Mouse (Mus musculus): ENCODE data around the gene Sde2. TPM values are rescaled to one million over a fixed set of nuclear protein-coding genes. Genes with fewer than 3 reads are reported as not detected.

Gene Sde2
- polyA plus RNA-seq, 1 experiment from 2014 or later: 49.0 TPM

DNA sequence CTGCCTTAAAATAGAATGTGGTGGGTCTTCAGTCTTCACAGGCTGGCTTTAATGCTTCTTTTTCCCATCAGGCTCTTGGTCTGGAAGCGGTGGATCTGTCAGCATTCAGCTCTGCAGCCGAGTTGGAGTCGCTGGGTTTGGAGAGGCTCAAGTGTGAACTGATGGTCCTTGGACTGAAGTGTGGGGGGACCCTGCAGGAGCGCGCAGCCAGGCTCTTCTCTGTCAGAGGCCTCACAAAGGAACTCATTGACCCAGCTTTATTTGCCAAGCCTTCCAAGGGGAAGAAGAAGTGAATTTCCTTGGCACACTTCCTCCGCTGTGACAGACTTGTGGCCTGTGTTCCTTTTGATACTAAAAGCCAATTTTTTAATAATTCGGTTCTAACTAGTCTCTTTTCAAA lies 15.1 kb downstream of the Sde2 start:
- no peak overlapping the region for H3K4me3 ChIP-seq (ENCODE audit: low read depth, low read length)
- no peak overlapping the region for H3K27ac ChIP-seq (ENCODE audit: low read depth, low read length)
- WGBS: 92% methylated on average over 7 of the region's 7 CpGs
- DNase-seq (ENCODE audit: low spot score) (no peak), ATAC-seq (replicated peaks; ENCODE audit: low FRiP score) (no peak)
- no peaks in the 10 kb centered on the region for H3K27me3 ChIP-seq (replicated peaks; ENCODE audit: control insufficient read depth, insufficient read depth, low read length)
- H3K36me3 ChIP-seq (ENCODE audit: control insufficient read depth, insufficient read depth, low read length): peaks cover 44% of the 10 kb centered on the region
- H3K4me1 ChIP-seq (replicated peaks; ENCODE audit: control insufficient read depth, insufficient read depth, low read length): no peaks in the 10 kb centered on the region
- H3K4me2 ChIP-seq: no peak overlapping the region
- no peak overlapping the region for H3K9ac ChIP-seq (ENCODE audit: low read depth, low read length)
- H3K9me3 ChIP-seq (ENCODE audit: control insufficient read depth, low read length): no peaks in the 10 kb centered on the region

DNA sequence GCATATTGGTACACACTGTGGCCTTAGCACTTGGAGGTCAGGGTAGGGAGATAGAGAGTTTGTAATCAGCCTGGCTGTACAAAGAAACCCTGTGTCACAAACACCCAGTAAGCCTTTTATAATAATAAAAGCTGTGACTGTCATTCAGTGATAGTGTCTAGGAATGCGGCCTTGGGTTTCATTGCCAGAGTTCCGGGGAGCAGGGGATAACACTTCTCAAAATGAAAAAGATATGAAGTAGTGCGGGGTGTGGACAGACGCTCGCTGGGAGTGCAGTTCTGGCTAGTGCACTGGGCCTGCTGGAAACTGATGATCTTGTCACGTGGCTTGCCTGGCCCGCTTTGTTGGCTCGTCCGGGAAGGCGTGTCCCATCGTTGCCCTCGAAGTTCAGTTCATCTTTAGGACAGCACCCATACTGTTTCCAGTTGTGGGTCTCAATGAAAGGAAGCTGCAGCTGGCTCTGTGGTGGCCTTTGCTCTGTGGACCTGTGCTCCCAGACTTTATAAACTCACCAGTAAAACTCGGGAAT lies 19.3 kb downstream of the Sde2 start:
- no peaks in the 10 kb centered on the region for H3K4me1 ChIP-seq (replicated peaks; ENCODE audit: control insufficient read depth, insufficient read depth, low read length)
- H3K27ac ChIP-seq (ENCODE audit: low read depth, low read length): no peak overlapping the region
- no peaks in the 10 kb centered on the region for H3K9me3 ChIP-seq (ENCODE audit: control insufficient read depth, low read length)
- DNase-seq (ENCODE audit: low spot score): no peak
- ATAC-seq (replicated peaks; ENCODE audit: low FRiP score): no peak
- WGBS: 67% methylated on average over 13 of the region's 13 CpGs
- H3K4me3 ChIP-seq (ENCODE audit: low read depth, low read length): no peak overlapping the region
- no peak overlapping the region for H3K9ac ChIP-seq (ENCODE audit: low read depth, low read length)
- H3K27me3 ChIP-seq (replicated peaks; ENCODE audit: control insufficient read depth, insufficient read depth, low read length): no peaks in the 10 kb centered on the region
- H3K4me2 ChIP-seq: no peak overlapping the region
- H3K36me3 ChIP-seq (ENCODE audit: control insufficient read depth, insufficient read depth, low read length): peaks cover 13% of the 10 kb centered on the region

DNA sequence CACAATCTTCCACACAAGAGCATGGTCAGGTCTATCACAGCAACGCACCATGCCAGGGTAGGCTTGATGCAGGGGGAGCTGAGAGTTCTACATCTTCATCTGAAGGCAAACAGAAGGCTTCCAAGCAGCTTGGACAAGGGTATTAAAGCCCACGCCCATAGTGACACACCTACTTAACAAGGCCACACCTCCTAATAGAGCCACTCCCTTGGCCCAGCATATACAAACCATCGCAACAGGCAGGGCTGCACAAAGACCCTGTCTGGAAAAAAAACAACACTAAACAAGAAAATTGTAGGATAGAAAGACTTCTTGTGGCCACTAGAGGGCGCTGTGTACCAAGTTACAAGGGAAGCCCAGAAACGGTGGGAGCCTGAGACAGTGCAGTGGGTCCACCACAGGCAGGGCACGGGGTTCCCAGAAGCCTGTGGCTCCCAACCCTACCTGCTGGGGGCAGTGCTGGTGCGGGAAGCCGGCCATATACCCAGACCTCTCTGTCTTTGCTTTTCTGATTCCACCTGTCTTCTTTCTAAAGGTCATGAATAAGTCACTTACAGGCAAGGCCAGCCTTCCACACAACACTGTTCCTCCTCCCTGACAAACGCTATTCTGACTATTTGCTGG lies 23.0 kb downstream of the Sde2 start:
- Histone ChIP-seq H3K4me3 (ENCODE audit: low read depth, low read length) (no peak overlapping the region), H3K4me2 (no peak overlapping the region), H3K27me3 (replicated peaks; ENCODE audit: control insufficient read depth, insufficient read depth, low read length) (no peaks in the 10 kb centered on the region), H3K27ac (ENCODE audit: low read depth, low read length) (no peak overlapping the region), H3K9me3 (ENCODE audit: control insufficient read depth, low read length) (no peaks in the 10 kb centered on the region), H3K9ac (ENCODE audit: low read depth, low read length) (no peak overlapping the region), H3K4me1 (replicated peaks; ENCODE audit: control insufficient read depth, insufficient read depth, low read length) (no peaks in the 10 kb centered on the region), H3K36me3 (ENCODE audit: control insufficient read depth, insufficient read depth, low read length) (no peaks in the 10 kb centered on the region)
- WGBS: 16% methylated on average over 9 of the region's 9 CpGs
- DNase-seq (ENCODE audit: low spot score) (peak; percentile 67), ATAC-seq (replicated peaks; ENCODE audit: low FRiP score) (peak; percentile 73)

DNA sequence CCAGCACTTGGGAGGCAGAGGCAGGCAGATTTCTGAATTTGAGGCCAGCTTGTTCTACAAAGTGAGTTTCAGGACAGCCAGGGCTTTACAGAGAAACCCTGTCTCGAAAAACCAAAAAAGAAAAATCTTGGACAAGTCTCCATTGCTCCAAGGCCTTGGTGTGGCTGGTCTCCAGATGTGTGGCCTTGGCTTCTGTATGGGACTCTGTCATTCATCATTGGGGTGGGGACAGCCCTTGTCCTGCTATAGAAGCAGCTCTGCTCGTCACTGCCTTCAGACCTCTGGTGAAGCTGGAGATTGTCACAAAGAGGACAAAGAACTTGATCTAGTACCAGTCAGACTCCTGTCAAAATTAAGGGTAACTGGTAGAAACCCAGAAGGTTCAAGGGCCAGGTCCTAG lies 23.7 kb downstream of the Sde2 start:
- no peaks in the 10 kb centered on the region for H3K4me1 ChIP-seq (replicated peaks; ENCODE audit: control insufficient read depth, insufficient read depth, low read length)
- H3K4me2 ChIP-seq: no peak overlapping the region
- no peak overlapping the region for H3K4me3 ChIP-seq (ENCODE audit: low read depth, low read length)
- WGBS: 74% methylated on average over 2 of the region's 2 CpGs
- no peaks in the 10 kb centered on the region for H3K27me3 ChIP-seq (replicated peaks; ENCODE audit: control insufficient read depth, insufficient read depth, low read length)
- no peak overlapping the region for H3K9ac ChIP-seq (ENCODE audit: low read depth, low read length)
- no peaks in the 10 kb centered on the region for H3K9me3 ChIP-seq (ENCODE audit: control insufficient read depth, low read length)
- ATAC-seq (replicated peaks; ENCODE audit: low FRiP score): no peak
- H3K27ac ChIP-seq (ENCODE audit: low read depth, low read length): no peak overlapping the region
- no peaks in the 10 kb centered on the region for H3K36me3 ChIP-seq (ENCODE audit: control insufficient read depth, insufficient read depth, low read length)
- no peak for DNase-seq (ENCODE audit: low spot score)

DNA sequence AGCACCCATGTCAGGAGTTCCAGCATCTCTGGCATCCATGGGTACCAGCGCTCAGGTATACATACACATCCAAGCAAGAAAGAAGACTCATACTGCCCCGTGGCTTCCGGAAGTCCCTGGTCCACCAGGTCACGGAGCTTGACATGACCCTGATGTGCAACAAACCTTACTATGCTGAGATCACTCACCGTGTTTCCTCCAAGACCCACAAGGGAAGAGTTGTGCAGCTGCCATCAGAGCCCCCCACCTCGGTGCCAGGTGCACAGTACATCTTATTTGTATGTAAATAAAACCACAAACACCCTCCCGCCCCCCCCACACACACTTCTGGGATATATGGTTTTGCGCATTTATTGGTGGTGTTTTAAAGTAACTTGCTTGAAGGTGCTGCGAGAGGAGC lies 24.2 kb downstream of the Sde2 start:
- H3K4me3 ChIP-seq (ENCODE audit: low read depth, low read length): no peak overlapping the region
- WGBS: 84% methylated on average over 9 of the region's 9 CpGs
- DNase-seq (ENCODE audit: low spot score) (no peak), ATAC-seq (replicated peaks; ENCODE audit: low FRiP score) (no peak)
- H3K4me1 ChIP-seq (replicated peaks; ENCODE audit: control insufficient read depth, insufficient read depth, low read length): no peaks in the 10 kb centered on the region
- H3K27me3 ChIP-seq (replicated peaks; ENCODE audit: control insufficient read depth, insufficient read depth, low read length): no peaks in the 10 kb centered on the region
- no peak overlapping the region for H3K9ac ChIP-seq (ENCODE audit: low read depth, low read length)
- no peak overlapping the region for H3K4me2 ChIP-seq
- H3K36me3 ChIP-seq (ENCODE audit: control insufficient read depth, insufficient read depth, low read length): no peaks in the 10 kb centered on the region
- H3K27ac ChIP-seq (ENCODE audit: low read depth, low read length): no peak overlapping the region
- H3K9me3 ChIP-seq (ENCODE audit: control insufficient read depth, low read length): no peaks in the 10 kb centered on the region

DNA sequence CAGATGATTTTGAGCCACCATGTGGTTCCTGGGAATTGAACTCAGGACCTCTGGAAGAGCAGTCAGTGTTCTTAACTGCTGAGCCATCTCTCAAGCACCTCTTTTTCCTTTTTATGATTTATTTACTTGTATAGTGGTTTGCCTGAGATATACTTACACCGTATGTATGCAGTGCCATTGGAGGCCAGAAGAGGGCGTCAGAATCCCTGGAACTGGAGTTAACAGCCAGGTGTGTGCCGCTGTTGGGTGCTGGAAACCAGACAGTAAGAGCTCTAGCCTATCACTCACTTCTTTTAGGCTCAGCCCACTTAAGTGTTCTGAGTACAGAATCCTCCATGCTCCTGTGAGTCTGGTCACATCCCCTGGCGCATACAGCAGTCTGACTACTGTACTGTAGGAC lies 26.5 kb downstream of the Sde2 start:
- WGBS: 76% methylated on average over 4 of the region's 4 CpGs
- H3K9me3 ChIP-seq (ENCODE audit: control insufficient read depth, low read length): no peaks in the 10 kb centered on the region
- no peak overlapping the region for H3K9ac ChIP-seq (ENCODE audit: low read depth, low read length)
- ATAC-seq (replicated peaks; ENCODE audit: low FRiP score) (no peak), DNase-seq (ENCODE audit: low spot score) (no peak)
- H3K4me2 ChIP-seq: no peak overlapping the region
- H3K27me3 ChIP-seq (replicated peaks; ENCODE audit: control insufficient read depth, insufficient read depth, low read length): no peaks in the 10 kb centered on the region
- H3K36me3 ChIP-seq (ENCODE audit: control insufficient read depth, insufficient read depth, low read length): no peaks in the 10 kb centered on the region
- no peak overlapping the region for H3K4me3 ChIP-seq (ENCODE audit: low read depth, low read length)
- no peak overlapping the region for H3K27ac ChIP-seq (ENCODE audit: low read depth, low read length)
- no peaks in the 10 kb centered on the region for H3K4me1 ChIP-seq (replicated peaks; ENCODE audit: control insufficient read depth, insufficient read depth, low read length)

DNA sequence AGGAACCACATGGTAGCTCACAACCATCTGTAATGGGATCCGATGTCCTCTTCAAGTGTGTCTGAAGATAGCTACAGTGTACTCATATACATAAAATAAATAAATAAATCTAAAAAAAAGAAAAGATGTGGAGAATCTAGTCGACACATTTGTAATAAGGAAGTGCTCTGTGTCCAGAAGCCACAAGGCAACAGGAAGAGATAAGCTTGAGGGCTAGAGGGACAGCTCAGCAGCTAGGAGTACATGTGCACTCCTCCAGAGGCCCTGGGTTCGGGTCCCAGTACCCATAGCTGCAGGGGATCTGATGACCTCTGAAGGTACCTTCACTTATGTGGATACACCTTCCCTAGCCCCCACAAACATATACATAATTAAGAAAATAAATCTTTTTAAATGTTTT lies 30.8 kb downstream of the Sde2 start:
- Histone ChIP-seq H3K27me3 (replicated peaks; ENCODE audit: control insufficient read depth, insufficient read depth, low read length) (no peaks in the 10 kb centered on the region), H3K4me2 (no peak overlapping the region), H3K9me3 (ENCODE audit: control insufficient read depth, low read length) (no peaks in the 10 kb centered on the region), H3K9ac (ENCODE audit: low read depth, low read length) (no peak overlapping the region), H3K4me3 (ENCODE audit: low read depth, low read length) (no peak overlapping the region), H3K36me3 (ENCODE audit: control insufficient read depth, insufficient read depth, low read length) (no peaks in the 10 kb centered on the region), H3K4me1 (replicated peaks; ENCODE audit: control insufficient read depth, insufficient read depth, low read length) (peaks cover 9% of the 10 kb centered on the region), H3K27ac (ENCODE audit: low read depth, low read length) (no peak overlapping the region)
- ATAC-seq (replicated peaks; ENCODE audit: low FRiP score): no peak
- 35% methylated on average over 3 of the region's 3 CpGs for WGBS
- DNase-seq (ENCODE audit: low spot score): no peak

DNA sequence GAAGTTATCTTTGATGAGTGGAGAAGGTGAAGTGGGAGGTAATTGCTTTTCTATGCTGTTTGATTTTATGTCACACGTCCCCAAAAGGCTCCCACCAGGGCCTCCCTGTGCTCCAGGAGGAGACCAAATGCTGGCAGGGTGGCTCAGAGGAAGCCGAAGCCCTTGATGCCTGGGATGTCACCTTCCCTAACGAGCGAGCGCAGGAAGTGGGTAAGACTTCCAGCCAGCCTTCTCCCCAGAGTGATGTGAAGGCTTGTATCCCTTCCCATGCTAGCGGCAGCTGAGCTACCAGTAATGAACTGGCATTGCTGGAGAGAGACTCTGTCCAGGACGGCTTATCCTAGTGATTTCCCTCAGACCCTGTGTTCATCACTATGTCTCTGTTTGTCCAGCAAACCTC lies 32.8 kb downstream of the Sde2 start:
- H3K4me2 ChIP-seq: no peak overlapping the region
- H3K36me3 ChIP-seq (ENCODE audit: control insufficient read depth, insufficient read depth, low read length): no peaks in the 10 kb centered on the region
- 0 out of 2 replicates have a peak, but pooled peaks cover 7% of the 10 kb centered on the region for H3K27me3 ChIP-seq (replicated peaks; ENCODE audit: control insufficient read depth, insufficient read depth, low read length)
- H3K27ac ChIP-seq (ENCODE audit: low read depth, low read length): no peak overlapping the region
- 27% methylated on average over 7 of the region's 7 CpGs for WGBS
- ATAC-seq (replicated peaks; ENCODE audit: low FRiP score): no peak
- H3K4me1 ChIP-seq (replicated peaks; ENCODE audit: control insufficient read depth, insufficient read depth, low read length): peaks cover 9% of the 10 kb centered on the region
- no peak for DNase-seq (ENCODE audit: low spot score)
- H3K9ac ChIP-seq (ENCODE audit: low read depth, low read length): no peak overlapping the region; the same call in 1 of the 2 replicates
- H3K9me3 ChIP-seq (ENCODE audit: control insufficient read depth, low read length): no peaks in the 10 kb centered on the region
- H3K4me3 ChIP-seq (ENCODE audit: low read depth, low read length): no peak overlapping the region

DNA sequence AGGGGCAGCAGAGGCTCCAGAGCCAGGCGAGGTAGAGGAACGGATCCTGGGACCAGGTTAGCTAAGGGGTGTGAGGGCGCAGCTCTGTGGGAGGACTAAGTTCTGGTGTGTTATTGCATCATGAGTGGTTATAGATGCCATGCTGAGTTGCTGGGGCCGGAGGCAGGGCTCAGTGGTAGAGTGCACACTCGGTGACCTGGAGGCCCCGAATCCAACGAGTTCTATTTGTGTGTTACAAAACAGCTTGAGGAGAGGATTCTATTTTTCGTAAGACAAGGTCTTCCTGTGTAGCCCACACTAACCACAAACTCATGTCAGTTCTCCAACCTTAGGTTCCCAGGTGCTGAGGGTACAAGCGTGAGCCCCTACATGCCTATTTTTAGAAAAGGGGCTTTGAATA lies 33.6 kb downstream of the Sde2 start:
- WGBS: 41% methylated on average over 9 of the region's 9 CpGs
- ATAC-seq (replicated peaks; ENCODE audit: low FRiP score): no peak
- DNase-seq (ENCODE audit: low spot score): no peak
- H3K4me1 ChIP-seq (replicated peaks; ENCODE audit: control insufficient read depth, insufficient read depth, low read length): peaks cover 13% of the 10 kb centered on the region
- H3K27ac ChIP-seq (ENCODE audit: low read depth, low read length): no peak overlapping the region
- H3K9ac ChIP-seq (ENCODE audit: low read depth, low read length): no peak overlapping the region
- H3K27me3 ChIP-seq (replicated peaks; ENCODE audit: control insufficient read depth, insufficient read depth, low read length): 0 out of 2 replicates have a peak, but pooled peaks cover 7% of the 10 kb centered on the region
- H3K9me3 ChIP-seq (ENCODE audit: control insufficient read depth, low read length): no peaks in the 10 kb centered on the region
- no peak overlapping the region for H3K4me3 ChIP-seq (ENCODE audit: low read depth, low read length)
- no peak overlapping the region for H3K4me2 ChIP-seq
- H3K36me3 ChIP-seq (ENCODE audit: control insufficient read depth, insufficient read depth, low read length): no peaks in the 10 kb centered on the region

Data from liver, embryonic 11.5 days (tissue).